Mouse (Mus musculus): ENCODE data around the gene Degs2. TPM values are rescaled to one million over a fixed set of nuclear protein-coding genes. Genes with fewer than 3 reads are reported as not detected.
A peak's percentile ranks its signal among the peaks of the same experiment; 100 is the strongest.

The Degs2 gene
- polyA plus RNA-seq, 1 experiment from 2014 or later = 1.3 TPM

- 70% methylated on average over 8 of the region's 8 CpGs for WGBS
- peaks cover 63% of the 10 kb centered on the region for H3K36me3 ChIP-seq
These were observed 26.3 kb downstream of the Degs2 start for GRCm38 (mm10) chr12:108675614-108676401.

GRCm38 (mm10) chr12:108674916-108675315 is 27.2 kb downstream of the Degs2 start:
- 0 out of 2 replicates have a peak overlapping the region, but pooled peaks have one; percentile 3 for H3K27ac ChIP-seq
- H3K4me2 ChIP-seq = no peak overlapping the region
- no peak overlapping the region for H3K4me3 ChIP-seq
- H3K9me3 ChIP-seq = no peaks in the 10 kb centered on the region
- peaks cover 63% of the 10 kb centered on the region for H3K36me3 ChIP-seq
- H3K9ac ChIP-seq = no peak overlapping the region
- H3K4me1 ChIP-seq = peaks cover 7% of the 10 kb centered on the region; the same call in 1 of the 2 replicates
- no peaks in the 10 kb centered on the region for H3K27me3 ChIP-seq
- WGBS = 86% methylated on average over 2 of the region's 2 CpGs
- ATAC-seq (ENCODE audit: insufficient number of reproducible peaks, low FRiP score, low TSS enrichment, low read depth) = no peak

More at GRCm38 (mm10) chr12:108675614-108676401, 26.3 kb downstream of the Degs2 start:
- Histone ChIP-seq H3K27ac (peak overlapping the region; percentile 3; the same call in 1 of the 2 replicates), H3K4me3 (no peak overlapping the region), H3K27me3 (no peaks in the 10 kb centered on the region), H3K4me2 (no peak overlapping the region), H3K4me1 (peaks cover 7% of the 10 kb centered on the region; the same call in 1 of the 2 replicates), H3K9me3 (no peaks in the 10 kb centered on the region), H3K9ac (no peak overlapping the region)
- ATAC-seq (ENCODE audit: insufficient number of reproducible peaks, low FRiP score, low TSS enrichment, low read depth) = no peak

GRCm38 (mm10) chr12:108674502-108674901 is 27.6 kb downstream of the Degs2 start:
- Histone ChIP-seq H3K4me1 (peaks cover 7% of the 10 kb centered on the region; the same call in 1 of the 2 replicates), H3K4me3 (no peak overlapping the region), H3K9me3 (no peaks in the 10 kb centered on the region), H3K27me3 (no peaks in the 10 kb centered on the region), H3K4me2 (no peak overlapping the region), H3K36me3 (peaks cover 61% of the 10 kb centered on the region), H3K27ac (peak overlapping the region; percentile 3), H3K9ac (no peak overlapping the region)
- 60% methylated on average over 4 of the region's 4 CpGs for WGBS
- ATAC-seq (ENCODE audit: insufficient number of reproducible peaks, low FRiP score, low TSS enrichment, low read depth) = no peak

- Histone ChIP-seq H3K9ac (no peak overlapping the region), H3K27me3 (no peaks in the 10 kb centered on the region), H3K4me2 (no peak overlapping the region), H3K9me3 (no peaks in the 10 kb centered on the region), H3K36me3 (peaks cover 52% of the 10 kb centered on the region), H3K27ac (no peak overlapping the region), H3K4me1 (peaks cover 7% of the 10 kb centered on the region; the same call in 1 of the 2 replicates), H3K4me3 (no peak overlapping the region)
- WGBS = 84% methylated on average over 3 of the region's 3 CpGs
- no peak for ATAC-seq (ENCODE audit: insufficient number of reproducible peaks, low FRiP score, low TSS enrichment, low read depth)
These were observed 28.6 kb downstream of the Degs2 start for GRCm38 (mm10) chr12:108673546-108673945.

GRCm38 (mm10) chr12:108672908-108673307 is 29.2 kb downstream of the Degs2 start:
- Histone ChIP-seq H3K27ac (no peak overlapping the region), H3K36me3 (peaks cover 50% of the 10 kb centered on the region), H3K27me3 (no peaks in the 10 kb centered on the region), H3K9me3 (no peaks in the 10 kb centered on the region), H3K4me2 (no peak overlapping the region), H3K9ac (no peak overlapping the region), H3K4me1 (peaks cover 10% of the 10 kb centered on the region), H3K4me3 (no peak overlapping the region)
- WGBS = 82% methylated on average over 4 of the region's 4 CpGs
- ATAC-seq (ENCODE audit: insufficient number of reproducible peaks, low FRiP score, low TSS enrichment, low read depth) = no peak

- Histone ChIP-seq H3K4me1 (peaks cover 11% of the 10 kb centered on the region), H3K4me2 (no peak overlapping the region), H3K9ac (no peak overlapping the region), H3K27me3 (no peaks in the 10 kb centered on the region), H3K4me3 (no peak overlapping the region), H3K27ac (no peak overlapping the region), H3K36me3 (peaks cover 42% of the 10 kb centered on the region), H3K9me3 (no peaks in the 10 kb centered on the region)
- WGBS = 82% methylated on average over 2 of the region's 2 CpGs
- no peak for ATAC-seq (ENCODE audit: insufficient number of reproducible peaks, low FRiP score, low TSS enrichment, low read depth)
These were observed 30.6 kb downstream of the Degs2 start for GRCm38 (mm10) chr12:108671541-108671940.

GRCm38 (mm10) chr12:108668606-108669235 is 33.4 kb downstream of the Degs2 start:
- ATAC-seq (ENCODE audit: insufficient number of reproducible peaks, low FRiP score, low TSS enrichment, low read depth) = no peak
- Histone ChIP-seq H3K4me3 (no peak overlapping the region), H3K27me3 (no peaks in the 10 kb centered on the region), H3K36me3 (peaks cover 30% of the 10 kb centered on the region), H3K4me2 (no peak overlapping the region), H3K27ac (peak overlapping the region; percentile 27; the same call in 1 of the 2 replicates), H3K4me1 (peaks cover 4% of the 10 kb centered on the region), H3K9me3 (no peaks in the 10 kb centered on the region), H3K9ac (no peak overlapping the region)
- WGBS = 78% methylated on average over 8 of the region's 8 CpGs

GRCm38 (mm10) chr12:108657350-108657749 is 44.8 kb downstream of the Degs2 start:
- H3K27me3 ChIP-seq = no peaks in the 10 kb centered on the region
- no peaks in the 10 kb centered on the region for H3K9me3 ChIP-seq
- no peaks in the 10 kb centered on the region for H3K4me1 ChIP-seq
- no peak overlapping the region for H3K27ac ChIP-seq
- no peak overlapping the region for H3K4me3 ChIP-seq
- no peak overlapping the region for H3K4me2 ChIP-seq
- H3K9ac ChIP-seq = no peak overlapping the region
- peaks cover 61% of the 10 kb centered on the region for H3K36me3 ChIP-seq
- no peak for ATAC-seq (ENCODE audit: insufficient number of reproducible peaks, low FRiP score, low TSS enrichment, low read depth)
- WGBS = 67% methylated on average over 1 of the region's 1 CpGs

GRCm38 (mm10) chr12:108653358-108654335 is 48.5 kb downstream of the Degs2 start:
- no peak overlapping the region for H3K4me3 ChIP-seq
- H3K36me3 ChIP-seq = peaks cover 80% of the 10 kb centered on the region
- ATAC-seq (ENCODE audit: insufficient number of reproducible peaks, low FRiP score, low TSS enrichment, low read depth) = no peak
- no peaks in the 10 kb centered on the region for H3K4me1 ChIP-seq
- H3K9me3 ChIP-seq = no peaks in the 10 kb centered on the region
- 81% methylated on average over 11 of the region's 11 CpGs for WGBS
- H3K27ac ChIP-seq = no peak overlapping the region
- H3K9ac ChIP-seq = no peak overlapping the region
- no peak overlapping the region for H3K4me2 ChIP-seq
- no peaks in the 10 kb centered on the region for H3K27me3 ChIP-seq

GRCm38 (mm10) chr12:108651053-108651660 is 51.0 kb downstream of the Degs2 start:
- H3K27me3 ChIP-seq = no peaks in the 10 kb centered on the region
- H3K9ac ChIP-seq = no peak overlapping the region
- 65% methylated on average over 7 of the region's 7 CpGs for WGBS
- no peaks in the 10 kb centered on the region for H3K9me3 ChIP-seq
- no peak for ATAC-seq (ENCODE audit: insufficient number of reproducible peaks, low FRiP score, low TSS enrichment, low read depth)
- H3K4me3 ChIP-seq = no peak overlapping the region
- no peak overlapping the region for H3K4me2 ChIP-seq
- no peaks in the 10 kb centered on the region for H3K4me1 ChIP-seq
- H3K27ac ChIP-seq = no peak overlapping the region
- H3K36me3 ChIP-seq = peaks cover 72% of the 10 kb centered on the region

GRCm38 (mm10) chr12:108647784-108648183 is 54.3 kb downstream of the Degs2 start:
- no peak overlapping the region for H3K27ac ChIP-seq
- H3K9ac ChIP-seq = no peak overlapping the region
- 0 out of 2 replicates have a peak, but pooled peaks cover 11% of the 10 kb centered on the region for H3K4me1 ChIP-seq
- peaks cover 45% of the 10 kb centered on the region for H3K36me3 ChIP-seq
- H3K27me3 ChIP-seq = no peaks in the 10 kb centered on the region
- no peak overlapping the region for H3K4me3 ChIP-seq
- no peak overlapping the region for H3K4me2 ChIP-seq
- ATAC-seq (ENCODE audit: insufficient number of reproducible peaks, low FRiP score, low TSS enrichment, low read depth) = no peak
- no peaks in the 10 kb centered on the region for H3K9me3 ChIP-seq

All from limb, embryonic 15.5 days (tissue).